Mouse (Mus musculus): ENCODE measurements at regions not wholly inside any gene's neighbourhood (a gene's known extent, or its start where the extent isn't known, plus 50 kb on each side); places are given as distances from the start of the nearest gene placed in this dataset.

DNA sequence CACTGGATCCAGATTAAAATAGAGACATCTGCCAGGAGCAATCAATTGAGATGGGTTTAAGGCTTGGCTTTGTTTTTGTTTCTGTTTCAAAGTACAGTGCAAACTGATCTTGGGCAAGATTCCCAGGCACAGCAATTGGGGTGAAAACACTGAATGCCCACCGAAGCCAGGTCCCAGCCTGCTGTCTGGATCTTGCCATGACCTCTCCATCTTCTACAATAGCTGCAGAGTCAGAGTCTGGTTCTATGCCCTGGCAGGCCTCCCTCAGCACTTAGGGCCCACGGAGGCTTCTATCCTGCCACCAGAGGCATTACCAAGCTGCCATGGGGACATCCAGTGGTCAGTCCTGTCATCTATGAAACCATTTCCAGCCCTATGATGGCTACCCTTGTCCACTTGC lies 498.6 kb upstream of the Mgmt start:
- TF ChIP-seq CTCF (IDR thresholded peaks at IDR 0.05; ENCODE audit: insufficient read depth, low read length), result no peak
- no peak for TF ChIP-seq POLR2A (IDR thresholded peaks at IDR 0.05; ENCODE audit: borderline replicate concordance, extremely low read depth, low read depth, low read length)

Data from lung, adult 2 months (tissue).